Mouse (Mus musculus): ENCODE measurements around the gene Mip. TPM values are rescaled to one million over a fixed set of nuclear protein-coding genes. Genes with fewer than 3 reads are reported as not detected.
A peak's percentile ranks its signal among the peaks of the same experiment; 100 is the strongest.
"Not testable (repeated sequence)": the region's sequence is repeated elsewhere in the genome, so short reads cannot be mapped to it uniquely, and the experiment has no call there.

The Mip gene
- polyA plus RNA-seq, 1 experiment from 2014 or later: 0.21 TPM

GRCm38 (mm10) chr10:128255925-128256324 is 30.3 kb downstream of the Mip start:
- ATAC-seq (ENCODE audit: low FRiP score): no peak
- 93% methylated on average over 8 of the region's 8 CpGs for WGBS
- H3K36me3 ChIP-seq (replicated peaks; ENCODE audit: control insufficient read depth, insufficient read depth): peaks cover 19% of the 10 kb centered on the region
- no peak for DNase-seq (ENCODE audit: low spot score)
- H3K27me3 ChIP-seq (ENCODE audit: control insufficient read depth, insufficient read depth, low read length): no peaks in the 10 kb centered on the region
- H3K9ac ChIP-seq: no peak overlapping the region
- no peak overlapping the region for H3K27ac ChIP-seq
- no peaks in the 10 kb centered on the region for H3K4me1 ChIP-seq (replicated peaks; ENCODE audit: control insufficient read depth, insufficient read depth, low read length)
- no peak overlapping the region for H3K4me3 ChIP-seq (replicated peaks; ENCODE audit: low read length)
- H3K4me2 ChIP-seq (replicated peaks): no peak overlapping the region
- H3K9me3 ChIP-seq (ENCODE audit: control insufficient read depth, low read length): no peaks in the 10 kb centered on the region

GRCm38 (mm10) chr10:128256328-128256727 is 30.7 kb downstream of the Mip start:
- no peak for ATAC-seq (ENCODE audit: low FRiP score)
- Histone ChIP-seq H3K4me3 (replicated peaks; ENCODE audit: low read length) (no peak overlapping the region), H3K27ac (no peak overlapping the region), H3K4me2 (replicated peaks) (no peak overlapping the region), H3K9ac (no peak overlapping the region), H3K36me3 (replicated peaks; ENCODE audit: control insufficient read depth, insufficient read depth) (peaks cover 15% of the 10 kb centered on the region), H3K27me3 (ENCODE audit: control insufficient read depth, insufficient read depth, low read length) (no peaks in the 10 kb centered on the region), H3K9me3 (ENCODE audit: control insufficient read depth, low read length) (no peaks in the 10 kb centered on the region), H3K4me1 (replicated peaks; ENCODE audit: control insufficient read depth, insufficient read depth, low read length) (no peaks in the 10 kb centered on the region)
- DNase-seq (ENCODE audit: low spot score): no peak
- WGBS: 92% methylated on average over 8 of the region's 8 CpGs

GRCm38 (mm10) chr10:128258953-128259352 is 33.3 kb downstream of the Mip start:
- Histone ChIP-seq H3K27ac (no peak overlapping the region), H3K9ac (no peak overlapping the region), H3K4me1 (replicated peaks; ENCODE audit: control insufficient read depth, insufficient read depth, low read length) (no peaks in the 10 kb centered on the region), H3K4me2 (replicated peaks) (no peak overlapping the region), H3K4me3 (replicated peaks; ENCODE audit: low read length) (no peak overlapping the region), H3K9me3 (ENCODE audit: control insufficient read depth, low read length) (no peaks in the 10 kb centered on the region), H3K27me3 (ENCODE audit: control insufficient read depth, insufficient read depth, low read length) (no peaks in the 10 kb centered on the region), H3K36me3 (replicated peaks; ENCODE audit: control insufficient read depth, insufficient read depth) (no peaks in the 10 kb centered on the region)
- no peak for ATAC-seq (ENCODE audit: low FRiP score)
- 85% methylated on average over 4 of the region's 4 CpGs for WGBS
- DNase-seq (ENCODE audit: low spot score): no peak

GRCm38 (mm10) chr10:128259946-128260345 is 34.3 kb downstream of the Mip start:
- 87% methylated on average over 5 of the region's 5 CpGs for WGBS
- Histone ChIP-seq H3K27ac (no peak overlapping the region), H3K4me2 (replicated peaks) (no peak overlapping the region), H3K4me1 (replicated peaks; ENCODE audit: control insufficient read depth, insufficient read depth, low read length) (no peaks in the 10 kb centered on the region), H3K4me3 (replicated peaks; ENCODE audit: low read length) (no peak overlapping the region), H3K9ac (no peak overlapping the region), H3K36me3 (replicated peaks; ENCODE audit: control insufficient read depth, insufficient read depth) (no peaks in the 10 kb centered on the region), H3K27me3 (ENCODE audit: control insufficient read depth, insufficient read depth, low read length) (no peaks in the 10 kb centered on the region), H3K9me3 (ENCODE audit: control insufficient read depth, low read length) (no peaks in the 10 kb centered on the region)
- ATAC-seq (ENCODE audit: low FRiP score): no peak
- DNase-seq (ENCODE audit: low spot score): no peak

DNA sequence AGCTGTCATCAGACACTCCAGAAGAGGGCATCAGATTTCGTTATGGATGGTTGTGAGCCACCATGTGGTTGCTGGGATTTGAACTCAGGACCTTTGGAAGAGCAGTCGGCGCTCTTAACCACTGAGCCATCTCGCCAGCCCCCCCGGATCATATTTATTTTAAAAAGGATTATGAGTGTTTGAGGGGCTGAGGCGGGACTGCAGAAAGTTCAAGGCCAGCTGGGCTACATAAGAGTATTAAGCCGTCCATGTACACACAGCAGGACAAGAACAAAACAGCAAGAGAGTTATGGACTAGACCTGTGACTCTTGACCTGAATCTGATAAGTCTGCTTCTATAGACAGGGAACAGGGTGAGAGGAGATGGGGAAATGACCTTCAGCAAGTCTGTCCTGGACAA is 34.7 kb downstream of the Mip start:
- not testable (repeated sequence) for ATAC-seq (ENCODE audit: low FRiP score); H3K4me1 ChIP-seq (replicated peaks; ENCODE audit: control insufficient read depth, insufficient read depth, low read length); H3K36me3 ChIP-seq (replicated peaks; ENCODE audit: control insufficient read depth, insufficient read depth); H3K27me3 ChIP-seq (ENCODE audit: control insufficient read depth, insufficient read depth, low read length); H3K4me2 ChIP-seq (replicated peaks); H3K9ac ChIP-seq; H3K9me3 ChIP-seq (ENCODE audit: control insufficient read depth, low read length); H3K27ac ChIP-seq; DNase-seq (ENCODE audit: low spot score); H3K4me3 ChIP-seq (replicated peaks; ENCODE audit: low read length)
- 88% methylated on average over 7 of the region's 7 CpGs for whole genome bisulfite sequencing

DNA sequence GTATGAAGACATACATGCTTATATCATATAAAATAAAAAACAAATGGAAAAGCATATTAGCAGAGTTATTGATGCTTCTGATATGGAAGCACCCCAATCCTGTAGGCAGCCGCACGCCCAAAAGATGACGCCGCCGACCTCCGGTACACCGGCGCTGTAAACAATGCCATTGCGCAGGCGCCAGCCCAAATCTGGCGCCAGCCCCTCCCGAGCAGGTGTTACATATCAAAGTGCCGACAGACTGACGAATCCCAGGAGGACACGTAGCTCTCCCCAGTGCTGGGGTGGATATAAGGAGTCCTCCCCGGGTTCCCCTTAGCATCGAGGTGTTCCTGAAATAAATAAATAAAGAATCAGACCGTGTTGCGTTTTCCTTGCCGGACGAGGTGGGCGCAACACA is 36.7 kb downstream of the Mip start:
- no peaks in the 10 kb centered on the region for H3K36me3 ChIP-seq (replicated peaks; ENCODE audit: control insufficient read depth, insufficient read depth)

GRCm38 (mm10) chr10:128263393-128264310 is 38.0 kb downstream of the Mip start:
- no peaks in the 10 kb centered on the region for H3K9me3 ChIP-seq (ENCODE audit: control insufficient read depth, low read length)

More for the DNA sequence above, 36.7 kb downstream of the Mip start:
- Histone ChIP-seq H3K4me3 (replicated peaks; ENCODE audit: low read length) (no peak overlapping the region), H3K27me3 (ENCODE audit: control insufficient read depth, insufficient read depth, low read length) (no peaks in the 10 kb centered on the region), H3K27ac (no peak overlapping the region), H3K9ac (no peak overlapping the region), H3K4me1 (replicated peaks; ENCODE audit: control insufficient read depth, insufficient read depth, low read length) (no peaks in the 10 kb centered on the region), H3K9me3 (ENCODE audit: control insufficient read depth, low read length) (no peaks in the 10 kb centered on the region), H3K4me2 (replicated peaks) (no peak overlapping the region)
- ATAC-seq (ENCODE audit: low FRiP score) (no peak), DNase-seq (ENCODE audit: low spot score) (no peak)
- 79% methylated on average over 22 of the region's 22 CpGs for WGBS

DNA sequence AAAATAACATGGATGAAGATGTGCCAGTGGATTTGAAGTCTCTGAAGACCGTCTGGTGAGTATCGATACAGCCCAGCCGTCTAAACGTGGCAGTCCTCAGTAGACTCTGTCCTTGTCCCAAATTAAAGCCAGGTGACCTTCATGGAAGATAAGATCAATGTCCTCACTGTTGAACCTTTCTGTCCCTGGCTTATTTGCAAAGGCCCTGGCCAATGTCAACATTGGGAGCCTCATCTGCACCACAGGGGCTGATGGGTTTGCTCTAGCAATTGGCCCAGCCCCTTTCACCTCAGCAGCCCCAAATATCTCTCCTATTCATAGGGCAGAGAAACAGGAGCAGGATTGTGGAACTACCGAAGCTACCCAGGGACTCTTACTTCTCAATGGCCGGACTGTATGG is 42.7 kb downstream of the Mip start, which contains the start of gene Apof:
Gene Apof, plus strand, starts transcription at position 301 of the 400 bp plus-strand sequence.
- Histone ChIP-seq H3K4me1 (replicated peaks; ENCODE audit: control insufficient read depth, insufficient read depth, low read length) (0 out of 2 replicates have a peak, but pooled peaks cover 3% of the 10 kb centered on the region), H3K36me3 (replicated peaks; ENCODE audit: control insufficient read depth, insufficient read depth) (no peaks in the 10 kb centered on the region), H3K9ac (no peak within 1 kb of the TSS), H3K27ac (no peak within 1 kb of the TSS), H3K4me2 (replicated peaks) (no peak within 1 kb of the TSS), H3K4me3 (replicated peaks; ENCODE audit: low read length) (no peak within 1 kb of the TSS), H3K27me3 (ENCODE audit: control insufficient read depth, insufficient read depth, low read length) (no peaks in the 10 kb centered on the region), H3K9me3 (ENCODE audit: control insufficient read depth, low read length) (no peaks in the 10 kb centered on the region)
- no peak for DNase-seq (ENCODE audit: low spot score)
- no peak for ATAC-seq (ENCODE audit: low FRiP score)
- WGBS: 79% methylated on average over 6 of the region's 6 CpGs

More at GRCm38 (mm10) chr10:128263393-128264310, 38.0 kb downstream of the Mip start:
- no peaks in the 10 kb centered on the region for H3K4me1 ChIP-seq (replicated peaks; ENCODE audit: control insufficient read depth, insufficient read depth, low read length)
- ATAC-seq (ENCODE audit: low FRiP score) (no peak), DNase-seq (ENCODE audit: low spot score) (no peak)
- 82% methylated on average over 6 of the region's 6 CpGs for WGBS
- H3K27me3 ChIP-seq (ENCODE audit: control insufficient read depth, insufficient read depth, low read length): no peaks in the 10 kb centered on the region
- no peaks in the 10 kb centered on the region for H3K36me3 ChIP-seq (replicated peaks; ENCODE audit: control insufficient read depth, insufficient read depth)
- no peak overlapping the region for H3K4me3 ChIP-seq (replicated peaks; ENCODE audit: low read length)
- H3K27ac ChIP-seq: no peak overlapping the region
- H3K9ac ChIP-seq: no peak overlapping the region
- no peak overlapping the region for H3K4me2 ChIP-seq (replicated peaks)

DNA sequence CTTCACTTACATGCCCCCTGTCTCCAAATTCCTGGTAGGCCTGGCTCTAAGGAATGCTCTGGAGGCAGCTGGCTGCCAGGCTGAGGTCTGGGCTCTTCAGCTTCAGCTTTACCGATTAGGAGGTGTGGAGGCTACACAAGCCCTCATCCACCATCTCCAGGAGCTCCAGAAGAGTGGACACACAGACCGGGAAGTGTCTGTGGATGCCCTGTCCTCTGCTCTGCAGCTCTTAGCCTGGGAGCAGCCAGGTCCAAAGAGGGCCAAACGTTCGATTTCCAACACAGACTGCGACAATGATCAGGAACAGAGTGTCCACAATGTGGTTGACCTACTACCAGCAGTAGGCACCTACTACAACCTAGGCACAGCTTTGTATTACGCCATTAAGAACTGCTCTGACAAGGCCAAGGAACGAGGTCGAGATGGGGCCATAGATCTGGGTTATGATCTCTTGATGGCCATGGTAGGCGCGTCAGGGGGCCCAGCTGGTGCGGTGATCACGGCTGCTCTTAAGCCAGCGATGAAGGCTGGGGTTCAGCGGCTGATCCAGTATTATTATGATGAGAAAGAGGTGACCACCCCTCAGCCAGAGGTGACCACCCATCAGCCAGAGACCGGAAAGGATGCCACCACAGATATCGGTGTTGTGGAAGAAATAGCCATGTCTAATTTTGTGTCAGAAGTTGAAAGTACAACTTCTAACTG is 43.7 kb downstream of the Mip start:
- WGBS: 91% methylated on average over 16 of the region's 16 CpGs
- Histone ChIP-seq H3K4me1 (replicated peaks; ENCODE audit: control insufficient read depth, insufficient read depth, low read length) (0 out of 2 replicates have a peak, but pooled peaks cover 3% of the 10 kb centered on the region), H3K4me3 (replicated peaks; ENCODE audit: low read length) (no peak overlapping the region), H3K9ac (no peak overlapping the region), H3K27ac (no peak overlapping the region), H3K27me3 (ENCODE audit: control insufficient read depth, insufficient read depth, low read length) (no peaks in the 10 kb centered on the region), H3K36me3 (replicated peaks; ENCODE audit: control insufficient read depth, insufficient read depth) (no peaks in the 10 kb centered on the region), H3K9me3 (ENCODE audit: control insufficient read depth, low read length) (no peaks in the 10 kb centered on the region), H3K4me2 (replicated peaks) (peak overlapping the region; percentile 69)
- ATAC-seq (ENCODE audit: low FRiP score) (no peak), DNase-seq (ENCODE audit: low spot score) (no peak)

Data from hindbrain, embryonic 14.5 days (tissue).